Mouse (Mus musculus): ENCODE measurements at regions not wholly inside any gene's neighbourhood (a gene's known extent, or its start where the extent isn't known, plus 50 kb on each side); places are given as distances from the start of the nearest gene placed in this dataset.

DNA sequence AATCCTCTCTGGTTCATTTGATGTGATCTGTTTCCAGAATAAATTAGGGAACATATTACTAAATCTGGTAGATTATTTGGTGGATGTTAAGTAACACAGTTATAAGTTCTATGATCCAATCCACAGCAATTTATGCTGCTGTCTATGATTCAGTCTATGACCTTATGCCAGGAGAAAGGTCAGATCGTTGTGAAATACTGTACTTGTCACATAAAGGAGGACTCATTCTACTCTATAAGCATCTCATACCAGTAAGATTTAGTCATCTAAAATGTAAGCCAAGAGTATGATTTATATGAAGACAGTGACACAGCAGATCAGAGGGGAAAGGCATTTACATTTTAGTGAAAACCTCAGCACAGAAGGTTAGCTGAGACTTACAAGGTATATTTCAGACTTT is 1677.5 kb upstream of the Pcdh10 start:
- H3K27me3 ChIP-seq (replicated peaks), result no peaks in the 10 kb centered on the region
- 90% methylated on average over 1 of the region's 1 CpGs for WGBS
- ATAC-seq (ENCODE audit: low FRiP score), result no peak
- H3K4me3 ChIP-seq (replicated peaks), result no peak overlapping the region
- H3K4me1 ChIP-seq, result no peaks in the 10 kb centered on the region
- no peak overlapping the region for H3K9ac ChIP-seq (replicated peaks)
- no peak overlapping the region for H3K27ac ChIP-seq (replicated peaks)
- no peaks in the 10 kb centered on the region for H3K36me3 ChIP-seq
- H3K9me3 ChIP-seq (replicated peaks), result no peaks in the 10 kb centered on the region
- H3K4me2 ChIP-seq, result no peak overlapping the region

DNA sequence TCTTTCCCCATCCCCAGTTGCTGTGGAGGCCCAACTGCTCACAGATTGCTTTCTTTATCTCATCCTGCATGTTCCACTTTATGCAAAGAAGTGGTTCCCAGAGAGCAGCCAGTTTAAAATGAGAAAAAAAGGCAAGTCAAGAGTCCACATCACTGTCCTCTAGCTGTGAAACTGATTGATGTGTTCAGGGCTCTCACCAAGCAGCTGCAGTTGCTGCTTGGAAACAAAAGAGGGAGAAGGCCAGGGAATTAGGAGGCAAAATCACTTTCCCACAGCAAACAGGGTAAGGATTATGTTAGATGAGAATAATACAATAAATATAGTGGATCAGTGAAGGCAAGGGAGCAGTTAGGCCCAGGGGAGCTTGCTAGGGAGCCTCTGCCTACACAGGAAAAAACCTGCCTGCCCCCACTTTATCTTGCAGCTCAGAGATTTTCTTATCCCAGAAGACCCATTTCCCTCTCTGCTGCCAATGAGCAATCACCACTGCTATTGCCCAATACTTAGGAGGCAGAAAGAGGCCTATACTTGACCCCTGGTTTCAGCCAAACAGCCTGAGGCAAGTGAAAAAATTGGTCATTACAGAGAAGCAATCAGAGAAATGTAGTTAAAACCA is 1658.3 kb upstream of the Pcdh10 start:
- H3K9me3 ChIP-seq (replicated peaks), result no peaks in the 10 kb centered on the region
- no peaks in the 10 kb centered on the region for H3K4me1 ChIP-seq
- H3K4me2 ChIP-seq, result no peak overlapping the region
- no peaks in the 10 kb centered on the region for H3K36me3 ChIP-seq
- ATAC-seq (ENCODE audit: low FRiP score), result no peak
- H3K4me3 ChIP-seq (replicated peaks), result no peak overlapping the region
- H3K9ac ChIP-seq (replicated peaks), result no peak overlapping the region
- no peaks in the 10 kb centered on the region for H3K27me3 ChIP-seq (replicated peaks)
- H3K27ac ChIP-seq (replicated peaks), result 0 out of 2 replicates have a peak overlapping the region, but pooled peaks have one; percentile 18
